Mouse (Mus musculus) liver, embryonic 14.5 days (tissue): ENCODE data around the gene Tmbim7. TPM values are rescaled to one million over a fixed set of nuclear protein-coding genes. Genes with fewer than 3 reads are reported as not detected.

Source experiments
- ATAC-seq: fragments of 200-750 bp; cut with Nextera tagmentation; 2 replicates; pipeline ENCODE4 v1.8.0; 2017; ENCODE audit warnings: moderate number of reproducible peaks, mild to moderate bottlenecking, moderate library complexity; ENCODE audit not compliant: insufficient read depth
- DNase-seq, 3 experiments: peaks; one replicate each; pipeline ENCODE4 v3.0.0-alpha.2; 2012 to 2013; ENCODE audit warnings: low read depth in 3 of 3, low spot score in 3 of 3
- H3K27ac ChIP-seq: fragments of 300-500 bp; sonication (generic); 2 replicates; pipeline ENCODE4 v1.5.1; 2014; ENCODE audit warnings: moderate library complexity, mild to moderate bottlenecking, control low read depth, inconsistent platforms
- H3K27me3 ChIP-seq: fragments of 300-500 bp; sonication (generic); 2 replicates; pipeline ENCODE4 v1.6.1; 2014; ENCODE audit warnings: mild to moderate bottlenecking, low read length, moderate library complexity; ENCODE audit not compliant: control insufficient read depth, insufficient read depth
- H3K36me3 ChIP-seq: fragments of 300-500 bp; sonication (generic); replicated peaks from 2 replicates; pipeline ENCODE4 v1.6.1; 2014; ENCODE audit warnings: low read depth; ENCODE audit not compliant: control insufficient read depth, insufficient read depth
- H3K4me1 ChIP-seq, 2 experiments: fragments of 200-500 bp in 1 of 2; fragments of 300-500 bp in 1 of 2; sonication (generic) in 1 of 2; replicated peaks; 2 replicates each; pipeline ENCODE4 v1.6.1; 2012 to 2014; ENCODE audit warnings: antibody characterized with exemption in 1 of 2, inconsistent platforms in 1 of 2, low read length in 1 of 2; ENCODE audit not compliant: control insufficient read depth in 2 of 2, insufficient read depth in 2 of 2
- H3K4me2 ChIP-seq: fragments of 300-500 bp; sonication (generic); 2 replicates; pipeline ENCODE4 v1.6.1; 2014; ENCODE audit warnings: low read depth, mild to moderate bottlenecking, control low read depth, moderate library complexity
- H3K4me3 ChIP-seq, 2 experiments: fragments of 200-500 bp in 1 of 2; fragments of 300-500 bp in 1 of 2; sonication (generic) in 1 of 2; 2 replicates each; pipeline ENCODE4 v1.5.1; 2012 to 2014; ENCODE audit warnings: low read depth in 2 of 2, low read length in 2 of 2, mild to moderate bottlenecking in 2 of 2, control low read depth in 1 of 2, inconsistent platforms in 1 of 2, moderate library complexity in 1 of 2; ENCODE audit not compliant: insufficient read depth in 1 of 2
- H3K9ac ChIP-seq: fragments of 300-500 bp; sonication (generic); replicated peaks from 2 replicates; pipeline ENCODE4 v1.6.1; 2014; ENCODE audit warnings: mild to moderate bottlenecking, control low read depth, moderate library complexity
- H3K9me3 ChIP-seq: fragments of 300-500 bp; sonication (generic); 2 replicates; pipeline ENCODE4 v1.6.1; 2016; ENCODE audit warnings: low read length, mixed read lengths; ENCODE audit not compliant: control insufficient read depth
- CTCF ChIP-seq: IDR thresholded peaks from 2 replicates; pipeline ENCODE4 v1.5.1; 2016; ENCODE audit warnings: antibody characterized with exemption, low read depth, control low read depth
- EP300 ChIP-seq: IDR thresholded peaks from 2 replicates; pipeline ENCODE4 v1.6.1; 2016; ENCODE audit warnings: antibody characterized with exemption, low read depth
- WGBS: fragments of 180-500 bp; shearing (Covaris S2); extraction: QIAGEN DNeasy Blood & Tissue Kit; methylation state at CpG from one replicate; pipeline ENCODE4 v1.1.7; 2014; ENCODE audit not compliant: insufficient replicate concordance; 5-methylcytosine and 5-hydroxymethylcytosine counted together
- polyA plus RNA-seq, 2 experiments: library from polyadenylated mRNA; depleted of rRNA in 1 of 2; stranded (reverse) in 1 of 2; unstranded in 1 of 2; fragments of >200 nt; fragmentation: Nextera tagmentation in 1 of 2; extraction: Ambion mirVana in 1 of 2; gene quantifications; 2 replicates each; pipeline versions ENCODE4 v1.2.1 to v1.2.3; 2012 to 2014

Gene Tmbim7
- polyA plus RNA-seq, 2 experiments = not detected

DNA sequence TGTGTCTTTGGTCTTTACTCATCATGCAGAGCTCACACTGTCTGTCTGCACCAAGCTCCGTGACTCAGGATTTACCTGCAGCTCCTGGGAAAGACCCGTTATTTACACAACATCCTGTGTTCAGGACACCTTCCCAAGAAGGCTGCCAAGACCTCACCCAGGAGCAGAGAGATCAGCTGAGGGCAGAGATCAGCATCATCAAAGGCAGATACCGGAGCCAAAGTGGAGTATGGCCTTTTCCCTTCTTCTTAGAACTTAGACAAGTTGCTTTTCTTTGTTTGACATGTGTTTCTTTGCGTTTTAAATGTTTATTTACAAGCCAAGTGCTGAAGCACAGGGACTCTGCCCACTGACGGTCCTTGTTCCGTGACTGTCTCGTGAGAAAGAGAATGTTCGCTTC, 15.7 kb upstream of the Tmbim7 start:
- Histone ChIP-seq H3K9me3 (no peaks in the 10 kb centered on the region), H3K27ac (no peak overlapping the region), H3K9ac (no peak overlapping the region), H3K36me3 (peaks cover 1% of the 10 kb centered on the region), H3K4me3 (no peak overlapping the region), H3K4me1 (0 out of 4 replicates have a peak, but pooled peaks cover 0 to 2% of the 10 kb centered on the region in 2 experiments), H3K27me3 (no peaks in the 10 kb centered on the region), H3K4me2 (no peak overlapping the region)
- 74% methylated on average over 8 of the region's 8 CpGs for WGBS
- TF ChIP-seq EP300 (no peak), CTCF (no peak)
- DNase-seq = no peak
- no peak for ATAC-seq

DNA sequence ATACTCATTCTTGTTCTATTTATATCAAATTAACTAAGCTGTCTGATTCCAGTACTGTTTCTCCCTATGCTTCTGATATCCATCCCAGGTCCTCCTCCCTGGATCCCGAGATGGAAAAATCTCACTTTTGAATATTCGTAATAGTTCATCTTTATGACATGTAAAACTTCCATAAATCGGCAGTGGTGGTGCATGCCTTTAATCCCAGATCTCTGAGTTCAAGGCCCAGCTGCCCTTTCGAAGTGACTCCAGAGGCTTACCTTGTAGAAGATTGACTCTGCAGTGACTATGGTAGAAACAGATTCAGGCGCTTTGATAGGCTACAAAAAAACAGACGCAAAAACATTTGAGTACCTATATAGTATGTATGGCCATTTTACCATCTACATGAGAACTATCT, 6.4 kb upstream of the Tmbim7 start:
- no peak for ATAC-seq
- Histone ChIP-seq H3K4me2 (no peak overlapping the region), H3K9ac (no peak overlapping the region), H3K4me3 (no peak overlapping the region), H3K27ac (no peak overlapping the region), H3K4me1 (peaks cover 3 to 12% of the 10 kb centered on the region in 2 experiments; a peak in 3 of 4 replicates), H3K27me3 (no peaks in the 10 kb centered on the region), H3K9me3 (no peaks in the 10 kb centered on the region), H3K36me3 (peaks cover 34% of the 10 kb centered on the region)
- TF ChIP-seq CTCF = no peak
- no peak for TF ChIP-seq EP300
- 83% methylated on average over 6 of the region's 6 CpGs for WGBS
- no peak for DNase-seq

DNA sequence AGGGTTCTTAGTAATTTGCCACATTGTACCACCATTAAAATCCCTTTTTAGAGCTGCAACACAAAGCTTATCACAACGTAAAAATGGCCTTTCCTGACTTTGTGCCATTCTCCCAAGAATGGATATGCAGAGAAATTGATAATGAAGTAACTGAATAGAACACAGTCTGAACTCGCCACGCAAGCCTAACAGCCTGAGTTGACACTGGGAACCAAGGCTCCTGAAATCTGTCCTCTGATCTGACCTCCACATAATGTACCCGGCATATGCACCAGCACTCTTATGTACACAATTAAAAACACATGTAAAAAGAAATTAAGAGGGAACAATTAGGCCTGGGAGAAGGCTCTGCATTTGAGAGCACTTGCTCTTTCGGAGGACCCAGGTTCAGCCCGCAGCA, 5.7 kb upstream of the Tmbim7 start:
- Histone ChIP-seq H3K9ac (no peak overlapping the region), H3K4me3 (peak overlapping the region in 1 of 2 experiments; percentile 3; a peak in 1 of 4 replicates), H3K27me3 (no peaks in the 10 kb centered on the region), H3K9me3 (no peaks in the 10 kb centered on the region), H3K27ac (no peak overlapping the region), H3K36me3 (peaks cover 32% of the 10 kb centered on the region), H3K4me2 (peak overlapping the region; percentile 82; the same call in 1 of the 2 replicates), H3K4me1 (peaks cover 3 to 12% of the 10 kb centered on the region in 2 experiments; a peak in 3 of 4 replicates)
- no peak for ATAC-seq
- TF ChIP-seq EP300 = no peak
- TF ChIP-seq CTCF = no peak
- no peak for DNase-seq
- 80% methylated on average over 6 of the region's 6 CpGs for WGBS

DNA sequence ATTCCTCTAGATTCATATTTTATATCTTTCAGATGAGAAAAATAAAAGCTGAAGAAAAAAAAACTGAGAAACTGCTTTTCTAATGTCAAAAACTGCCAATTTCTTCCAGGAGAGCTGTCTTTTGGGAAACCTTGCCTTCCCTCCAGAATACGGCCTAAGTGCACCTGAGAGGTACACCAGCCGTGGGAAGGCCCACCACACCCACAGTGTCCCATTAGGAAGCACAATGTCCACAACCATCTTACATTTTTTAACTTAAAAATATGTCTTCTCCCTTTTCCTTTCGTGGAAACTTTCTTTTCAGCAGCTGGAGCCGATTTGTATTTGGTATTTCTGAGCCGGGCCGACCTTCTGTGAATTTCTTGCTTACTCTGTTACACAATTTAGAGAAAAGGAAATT, 4.4 kb upstream of the Tmbim7 start:
- TF ChIP-seq EP300 = no peak
- TF ChIP-seq CTCF = no peak
- Histone ChIP-seq H3K36me3 (peaks cover 23% of the 10 kb centered on the region), H3K27ac (peak overlapping the region; percentile 86), H3K27me3 (no peaks in the 10 kb centered on the region), H3K4me1 (peaks cover 3 to 12% of the 10 kb centered on the region in 2 experiments; a peak in 3 of 4 replicates), H3K4me2 (peak overlapping the region; percentile 82), H3K9me3 (no peaks in the 10 kb centered on the region), H3K9ac (peak overlapping the region; percentile 95), H3K4me3 (peak overlapping the region; percentile 93 to 95)
- 24% methylated on average over 6 of the region's 6 CpGs for WGBS
- ATAC-seq = no peak
- DNase-seq = no peak

DNA sequence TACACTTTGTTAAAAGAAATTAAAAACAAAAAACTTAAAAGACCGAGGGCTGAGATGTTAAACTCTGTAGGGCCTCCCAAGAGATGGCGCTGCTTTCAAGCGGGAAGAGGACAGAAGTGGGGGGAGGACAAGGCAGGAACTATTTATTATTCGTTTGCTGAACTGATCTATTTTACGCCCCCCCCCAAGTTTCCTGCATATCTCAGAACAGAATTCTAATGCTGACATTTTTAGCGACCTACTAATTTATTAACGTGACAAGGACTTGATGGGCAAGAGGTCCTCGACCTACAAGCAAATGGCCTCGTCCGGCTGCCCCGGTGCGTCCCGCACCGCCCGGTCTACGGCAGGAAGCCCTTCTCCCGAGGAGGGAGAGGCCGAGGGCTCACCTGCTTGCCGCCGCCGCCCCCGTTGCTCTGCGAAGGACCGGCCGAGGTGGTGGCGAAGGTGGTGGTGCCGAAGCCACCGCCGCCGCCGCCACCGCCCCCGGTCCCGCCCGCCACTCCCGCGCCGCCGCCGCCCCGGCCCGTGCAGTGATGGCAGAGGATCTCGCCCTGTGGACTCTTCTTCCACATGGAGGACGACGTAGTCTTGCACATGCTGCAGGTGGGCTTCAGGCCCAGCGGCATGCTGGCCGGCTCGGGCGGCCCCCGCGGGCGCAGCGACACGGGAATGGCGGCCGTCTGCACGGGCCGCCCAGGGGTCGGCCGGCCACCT, 3.8 kb upstream of the Tmbim7 start:
- H3K9ac ChIP-seq = peak overlapping the region; percentile 95
- peaks cover 19% of the 10 kb centered on the region for H3K36me3 ChIP-seq
- peaks cover 3 to 12% of the 10 kb centered on the region in 2 experiments; a peak in 3 of 4 replicates for H3K4me1 ChIP-seq
- peak overlapping the region; percentile 82 for H3K4me2 ChIP-seq
- no peaks in the 10 kb centered on the region for H3K27me3 ChIP-seq
- DNase-seq (peak; percentile 37 to 58 (median 45)), ATAC-seq (peak; percentile 73)
- H3K27ac ChIP-seq = peak overlapping the region; percentile 86
- WGBS = under 1% methylated on average over 60 of the region's 60 CpGs
- no peak for TF ChIP-seq EP300
- peak; percentile 61 for TF ChIP-seq CTCF
- H3K9me3 ChIP-seq = no peaks in the 10 kb centered on the region
- H3K4me3 ChIP-seq = peak overlapping the region; percentile 93 to 95
